Mouse (Mus musculus) mesoderm, embryonic 11.5 days (tissue): ENCODE results near the gene Lmntd1.

Source experiments
- DNase-seq: peaks from one replicate; pipeline ENCODE4 v3.0.0-alpha.2; 2012; ENCODE audit warnings: low read depth, low spot score

Gene Lmntd1

DNA sequence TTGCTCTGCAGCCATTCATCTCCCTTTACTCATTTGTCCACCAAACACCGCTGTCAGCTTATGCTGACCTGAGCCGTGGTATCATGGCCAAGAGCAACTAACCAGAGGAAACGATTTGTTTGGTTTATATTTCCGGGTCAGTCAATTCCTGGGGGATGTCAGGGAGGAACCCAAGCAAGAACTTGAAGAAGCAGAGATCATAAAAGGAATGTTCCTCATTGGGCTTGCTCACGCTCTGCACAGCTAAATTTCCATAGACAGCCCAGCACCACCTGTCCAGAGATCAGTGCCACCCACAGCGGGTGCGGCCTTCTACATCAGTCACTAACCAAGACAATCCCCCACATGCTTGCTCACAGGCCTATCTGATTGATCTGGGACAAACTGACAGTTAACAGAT lies at the start of gene Lmntd1:
Gene Lmntd1, minus strand, starts transcription at position 101 of the 400 bp plus-strand sequence.
- DNase-seq, result no peak

DNA sequence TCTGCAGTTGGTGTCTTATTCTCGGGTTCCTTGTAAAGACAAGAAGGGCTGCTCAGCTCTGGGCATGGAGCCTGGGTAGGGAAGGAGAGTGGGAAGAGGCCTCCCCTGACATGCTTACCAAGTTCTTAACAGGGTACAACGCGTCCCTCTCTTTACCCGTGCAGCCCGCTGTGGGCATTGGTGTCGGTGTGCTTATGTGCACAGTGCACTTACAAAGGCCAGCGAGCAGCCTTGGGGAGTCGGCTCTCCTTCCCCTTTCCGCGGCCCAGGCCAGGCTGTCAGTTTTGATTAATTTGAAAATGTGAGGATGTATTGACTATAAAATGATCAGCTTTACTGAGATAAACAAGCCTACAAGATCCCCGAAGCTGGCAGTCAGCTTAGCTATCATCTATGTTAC lies 46.8 kb upstream of the Lmntd1 start:
- DNase-seq, result no peak

DNA sequence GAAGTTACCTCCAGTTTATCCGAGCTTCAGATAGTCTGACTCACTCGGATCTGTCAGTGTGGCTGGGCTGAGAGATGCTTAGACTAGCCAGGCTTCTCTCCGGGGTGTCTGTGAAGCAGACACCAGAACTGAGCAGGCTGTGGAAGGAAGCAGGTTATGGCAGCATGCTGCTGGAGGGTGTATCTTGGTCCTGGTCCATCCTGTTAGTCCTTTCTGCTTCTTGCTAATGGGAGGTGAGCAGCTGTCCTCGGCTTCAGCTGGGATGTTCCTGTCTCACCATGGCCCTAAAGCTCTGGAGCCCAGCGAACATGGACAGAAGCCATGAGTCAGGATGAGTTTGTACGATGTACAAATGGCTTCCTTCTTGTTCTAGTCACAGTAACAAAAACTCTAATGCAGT lies 45.0 kb upstream of the Lmntd1 start:
- no peak for DNase-seq

DNA sequence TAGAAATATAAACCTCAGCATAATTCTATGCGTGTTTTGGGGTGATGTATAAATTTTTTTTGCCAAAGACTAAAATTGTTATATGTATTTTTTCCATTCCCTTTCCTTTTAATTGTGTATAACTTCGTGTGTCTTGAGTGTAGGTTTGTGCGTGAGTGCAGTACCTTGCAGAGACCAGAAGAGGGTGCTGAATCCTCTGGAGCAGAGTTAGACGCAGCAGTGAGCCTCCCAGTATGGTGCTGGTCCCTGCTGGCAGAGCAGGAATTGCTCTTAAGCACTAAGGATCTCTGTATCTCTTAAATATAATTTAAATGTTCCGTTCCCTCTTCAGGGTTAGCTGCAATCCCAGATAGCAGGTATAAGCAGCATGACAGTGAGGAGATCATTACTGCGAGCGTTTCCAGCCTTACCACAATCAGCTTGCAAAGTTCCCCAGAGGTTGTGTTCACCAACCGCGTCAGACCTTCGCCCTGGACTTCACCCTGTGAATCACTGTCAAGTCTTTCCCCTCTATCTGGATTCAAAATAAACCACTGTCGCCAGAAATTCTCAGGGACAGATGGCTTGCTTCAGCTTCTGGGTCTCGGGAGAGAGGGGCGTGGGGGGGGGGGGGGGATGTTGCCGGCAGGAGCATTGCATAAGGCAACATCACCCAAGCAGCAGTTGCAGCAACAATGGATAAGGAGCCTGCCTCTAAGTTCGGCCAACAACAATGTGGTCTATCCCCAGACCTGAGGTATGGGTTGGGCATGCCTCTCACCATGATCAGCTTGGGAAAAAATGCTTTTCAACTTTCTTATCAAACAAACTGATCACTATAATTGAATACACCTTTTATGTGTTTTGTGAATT lies 42.8 kb upstream of the Lmntd1 start:
- no peak for DNase-seq

DNA sequence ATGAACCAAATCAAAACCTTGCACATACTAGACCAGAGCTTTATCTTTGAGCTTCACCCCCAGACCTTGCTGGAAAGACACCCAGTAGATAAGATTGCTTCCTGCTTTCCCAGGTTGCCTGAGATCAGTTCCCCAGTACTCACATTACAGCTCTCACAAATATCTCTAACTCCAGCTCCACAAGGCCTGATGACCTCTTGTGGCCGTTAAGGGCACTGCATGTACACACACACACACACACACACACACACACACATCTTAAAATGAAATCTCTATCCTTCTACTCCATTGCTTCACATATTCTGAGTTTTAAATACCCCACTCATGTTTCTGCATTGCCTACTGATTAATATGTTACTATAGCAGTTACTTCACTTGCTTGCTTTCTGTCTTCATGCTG lies 41.6 kb upstream of the Lmntd1 start:
- no peak for DNase-seq

DNA sequence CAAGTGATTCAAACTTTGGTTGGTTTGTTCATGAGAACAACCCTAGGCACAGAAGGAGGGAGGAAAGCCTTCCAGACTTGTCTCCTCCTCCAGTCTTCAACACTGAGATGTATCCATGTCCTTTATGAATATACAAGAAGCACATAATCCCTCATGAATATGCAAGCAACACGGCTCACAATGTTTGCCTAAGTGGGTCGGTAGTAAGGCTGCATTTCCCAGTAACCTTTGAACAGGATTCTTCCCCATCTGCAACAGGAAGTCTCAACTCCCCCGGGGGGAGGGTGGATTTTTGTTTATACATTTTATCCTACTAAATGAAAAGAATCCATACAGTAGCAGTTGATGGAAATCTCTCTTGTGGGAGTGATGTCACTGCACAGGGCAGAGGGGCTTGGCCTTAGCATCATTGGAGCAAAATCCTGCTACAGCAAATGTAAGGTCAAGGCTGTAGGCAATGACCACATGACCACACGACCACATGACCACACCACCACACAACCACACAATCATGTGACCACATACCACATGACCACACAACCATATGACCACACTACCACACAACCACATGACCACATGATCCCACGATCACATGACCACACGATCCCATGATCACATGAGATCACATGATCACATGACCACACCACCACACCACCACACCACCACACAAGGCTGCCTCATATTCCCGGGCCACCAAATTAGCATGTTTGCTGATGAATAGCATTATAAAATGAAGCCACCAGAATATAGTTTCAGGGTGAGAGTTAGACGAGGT lies 40.1 kb upstream of the Lmntd1 start:
- peak; percentile 44 for DNase-seq

DNA sequence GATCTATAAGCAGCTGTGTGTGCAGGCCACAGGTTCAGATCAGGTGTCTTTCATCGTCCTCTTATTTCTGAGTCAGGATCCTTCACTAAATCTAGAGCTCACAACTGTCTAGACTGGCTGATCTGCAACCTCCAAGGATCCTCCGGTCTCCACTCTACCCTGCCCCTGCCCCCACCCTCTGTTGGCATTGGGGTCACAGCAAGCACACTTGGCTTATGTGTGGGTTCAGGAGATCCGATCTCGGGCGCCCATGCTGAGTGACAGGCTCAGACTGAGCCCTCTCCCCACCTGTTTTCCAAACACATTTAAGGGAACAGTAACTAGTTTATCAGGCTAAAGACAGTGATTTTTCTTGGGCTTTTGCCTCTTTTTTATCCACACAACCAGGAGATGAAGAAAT lies 39.5 kb upstream of the Lmntd1 start:
- no peak for DNase-seq

DNA sequence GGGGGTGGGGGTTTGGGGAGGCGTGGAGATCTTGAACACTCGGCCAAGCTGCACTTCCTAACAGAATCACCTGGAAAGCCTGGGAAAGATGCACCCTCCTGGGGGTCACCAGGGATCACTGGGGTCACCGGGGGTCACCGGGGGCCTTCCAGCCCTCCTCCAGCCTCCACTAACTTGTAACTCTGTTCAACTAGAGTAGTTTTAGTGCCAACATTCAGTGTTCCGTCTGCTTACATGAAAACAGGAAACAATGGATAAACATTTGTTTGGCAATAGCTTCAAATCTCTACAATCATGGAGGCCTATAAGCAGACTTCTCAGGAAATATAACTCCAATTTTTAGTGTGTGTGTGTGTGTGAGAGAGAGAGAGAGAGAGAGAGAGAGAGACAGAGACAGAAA lies 38.9 kb upstream of the Lmntd1 start:
- no peak for DNase-seq

DNA sequence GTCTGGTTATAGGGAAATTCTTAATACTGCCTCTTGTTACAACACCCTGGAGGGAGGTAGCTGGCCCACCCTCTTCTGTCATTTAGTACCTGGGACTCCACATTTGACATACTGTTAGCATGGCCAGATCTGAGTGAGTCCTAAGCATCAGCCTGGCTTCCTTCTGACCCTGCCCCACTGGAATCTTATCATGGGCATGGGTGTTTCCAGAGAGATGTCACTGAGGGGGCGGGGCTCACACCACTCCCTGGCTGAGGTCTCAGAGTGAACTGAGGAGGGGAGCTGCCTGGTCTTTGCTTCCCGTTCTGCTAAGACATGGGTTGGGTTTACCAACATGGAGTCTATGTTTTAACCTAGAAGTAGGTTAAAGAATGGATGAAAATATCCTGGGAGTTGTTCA lies 37.9 kb upstream of the Lmntd1 start:
- DNase-seq, result no peak

DNA sequence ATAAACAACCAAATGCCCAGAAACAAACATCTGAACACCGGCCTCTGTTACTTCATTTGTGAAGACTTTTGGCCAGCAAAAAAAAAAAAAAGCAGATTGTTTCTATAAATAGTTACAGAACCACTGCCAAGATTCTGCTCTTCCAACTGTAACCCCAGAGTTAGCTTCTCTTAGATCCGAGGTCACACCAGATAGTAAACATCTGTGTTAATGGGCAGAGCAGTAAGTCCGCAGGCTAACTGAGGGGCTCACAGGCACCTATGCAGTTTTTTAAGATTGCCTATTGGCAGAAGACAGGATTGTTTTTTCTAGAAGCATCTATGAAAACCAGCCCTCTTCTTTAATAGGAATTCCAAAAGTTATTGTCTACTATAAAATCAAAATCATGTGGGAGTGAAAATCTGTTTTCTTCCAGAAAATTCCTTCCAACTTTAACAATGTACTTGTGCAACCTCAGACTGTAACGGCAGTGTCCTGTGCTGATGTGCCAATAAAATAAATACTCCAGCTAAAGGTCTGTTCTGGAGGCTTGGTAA lies 26.9 kb upstream of the Lmntd1 start:
- no peak for DNase-seq

DNA sequence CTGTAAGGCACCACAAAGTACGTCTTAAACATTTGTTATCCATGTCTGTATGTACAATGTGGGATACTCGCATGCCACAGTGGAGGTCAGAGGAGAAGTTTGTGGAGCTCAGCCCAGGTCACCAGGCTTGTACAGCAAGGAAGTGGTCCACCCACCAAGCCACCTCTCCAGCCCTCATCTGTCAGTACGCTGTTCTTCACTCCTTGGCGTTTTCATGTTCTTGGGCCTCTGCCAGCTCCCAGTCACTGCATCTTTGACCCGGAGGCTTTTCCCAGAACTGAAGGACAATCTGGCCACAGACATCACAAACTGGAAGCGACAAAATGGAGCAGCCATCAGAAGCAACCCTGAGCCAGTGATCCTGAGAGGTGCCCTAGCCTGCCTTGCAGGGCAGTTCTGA lies 24.1 kb upstream of the Lmntd1 start:
- DNase-seq, result no peak

DNA sequence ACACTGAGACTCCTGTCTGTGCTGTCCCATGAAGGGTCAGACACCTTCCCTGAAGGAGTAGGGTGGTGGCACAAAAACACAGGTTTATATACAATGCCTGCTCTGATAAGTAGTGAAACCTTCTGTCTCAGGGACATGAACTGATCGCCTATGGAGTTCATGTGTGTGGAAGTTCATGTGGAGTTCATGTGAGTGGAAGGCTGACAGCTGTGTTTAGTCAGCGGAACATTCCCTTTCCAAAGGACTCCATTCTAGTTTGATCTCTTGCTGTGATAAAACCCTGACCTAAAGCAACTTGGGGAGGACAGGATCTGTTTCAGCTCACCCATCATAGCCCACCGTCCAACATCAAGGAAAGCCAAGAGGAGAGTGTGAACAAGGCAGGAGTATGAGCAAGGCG lies 22.6 kb upstream of the Lmntd1 start:
- DNase-seq, result no peak

DNA sequence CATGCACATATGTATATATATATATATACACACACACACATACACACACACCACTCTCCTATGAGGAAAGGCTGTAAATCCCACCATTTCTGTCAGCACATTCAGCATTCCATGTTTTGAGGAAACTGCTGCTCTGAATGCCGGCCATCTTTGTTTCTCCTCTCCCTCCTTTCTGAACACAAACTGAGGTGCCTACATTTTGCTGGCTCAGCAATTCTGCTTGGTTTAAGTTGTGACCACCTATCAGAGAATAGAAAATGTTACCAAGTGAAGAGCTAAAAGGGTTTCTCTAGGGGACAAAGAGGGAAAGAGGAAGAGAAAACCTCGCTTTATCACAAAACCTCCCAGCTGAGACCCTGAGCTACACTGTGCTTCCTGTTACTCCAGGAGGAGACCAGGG lies 20.3 kb upstream of the Lmntd1 start:
- no peak for DNase-seq

DNA sequence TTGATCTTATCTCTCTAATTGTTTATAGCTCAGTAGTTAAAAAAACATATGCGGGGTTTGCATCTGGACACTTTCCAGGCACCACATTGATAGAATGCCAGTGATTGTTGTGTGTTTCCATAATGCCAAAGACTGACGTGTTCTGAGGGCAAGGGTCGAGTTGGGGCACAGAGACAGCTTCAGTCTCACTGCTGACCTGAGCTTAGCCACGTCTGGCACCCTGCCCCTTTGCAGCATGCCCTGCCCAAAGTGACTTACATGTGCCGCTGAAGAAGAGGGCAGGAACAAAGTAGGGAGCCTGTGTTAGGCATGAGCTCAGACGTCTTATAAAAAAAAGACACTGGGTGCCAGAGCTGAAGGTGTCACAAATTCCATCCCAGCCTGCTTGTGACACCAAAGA lies 16.1 kb upstream of the Lmntd1 start:
- no peak for DNase-seq

DNA sequence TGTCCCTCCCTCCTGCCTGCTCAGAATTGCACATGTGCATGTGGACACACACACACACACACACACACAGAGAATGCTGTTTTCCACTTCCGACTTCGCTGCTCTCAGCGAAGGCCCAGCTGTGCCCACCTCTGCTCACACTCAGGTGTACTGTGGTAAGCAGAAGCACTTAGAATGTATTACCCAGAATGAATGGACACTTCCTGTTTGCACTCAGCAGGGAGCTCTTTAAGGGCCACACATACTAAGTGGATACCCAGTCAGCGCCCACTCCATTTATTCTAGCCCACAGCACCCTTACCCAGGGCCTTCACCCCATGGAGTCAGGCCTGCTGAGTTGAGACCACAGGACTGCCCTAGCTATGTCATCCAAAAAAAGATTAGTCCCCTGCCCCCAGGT lies 9.0 kb upstream of the Lmntd1 start:
- no peak for DNase-seq

DNA sequence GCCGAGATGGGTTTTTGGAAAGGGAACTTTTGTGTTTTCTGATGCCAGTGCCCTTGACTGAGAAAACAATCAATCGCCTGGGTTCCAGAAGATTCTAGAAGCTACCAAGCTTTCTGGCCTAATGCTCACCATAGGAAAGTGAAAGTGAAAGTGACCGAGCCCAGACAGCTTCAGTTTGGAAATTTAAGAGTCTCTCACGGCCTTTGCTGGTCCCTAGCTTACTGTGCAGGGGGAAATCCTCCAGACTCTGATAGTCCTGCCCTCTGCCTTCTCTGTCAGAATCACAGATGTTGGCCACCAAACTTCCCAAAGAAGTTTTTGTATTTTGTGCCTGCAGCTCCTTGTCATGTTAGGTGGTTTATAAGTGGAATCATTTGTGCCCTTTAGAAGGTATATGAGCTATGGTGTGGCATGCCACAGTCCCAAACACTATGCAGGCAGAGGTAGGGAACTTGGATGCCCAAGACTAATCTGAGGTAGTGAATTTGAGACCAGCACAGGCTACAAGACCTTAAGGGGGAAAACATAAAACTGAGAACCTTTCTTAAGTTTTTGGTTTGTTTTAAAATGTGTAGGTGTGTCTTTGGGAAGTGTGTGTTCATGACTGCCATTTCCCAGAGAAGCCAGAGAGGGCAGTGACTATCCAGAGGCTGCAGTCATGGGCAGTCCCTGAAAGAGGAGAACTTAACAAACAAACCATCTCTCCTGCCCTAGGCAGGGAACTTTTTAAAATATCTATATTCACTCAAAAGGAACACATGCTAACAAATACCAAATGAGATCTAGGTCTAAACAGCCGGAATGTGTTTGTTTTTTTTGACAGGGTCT lies 2.5 kb upstream of the Lmntd1 start:
- no peak for DNase-seq

DNA sequence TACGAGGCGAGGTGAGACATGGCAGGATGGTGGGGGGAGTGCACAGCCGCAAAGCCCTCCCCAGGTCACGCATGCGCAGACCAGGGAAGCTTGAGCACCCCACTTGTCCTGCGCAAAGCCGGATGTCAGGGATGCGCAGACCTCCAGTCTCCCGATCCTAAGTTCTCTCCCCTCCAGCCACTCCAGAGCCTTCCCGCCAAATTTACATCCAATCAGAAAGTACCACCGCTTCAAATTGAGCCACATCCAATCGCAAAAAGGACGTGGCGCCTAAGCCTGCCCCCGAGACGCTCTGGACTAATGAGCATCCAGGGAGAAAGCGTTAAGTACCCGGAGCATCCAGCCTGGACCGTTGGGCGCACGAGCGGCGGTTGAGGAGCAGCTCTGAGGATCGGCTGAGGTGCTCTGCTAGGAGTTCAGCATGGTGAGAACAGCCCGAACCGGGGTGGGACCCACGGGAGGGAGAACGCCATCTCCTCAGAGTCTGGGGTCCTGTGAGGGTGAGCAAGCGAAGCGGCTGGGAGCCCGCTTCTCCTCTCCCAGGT lies 1.6 kb upstream of the Lmntd1 start, which contains the start of gene Tuba3b:
Gene Tuba3b, plus strand, starts transcription at position 92 of the 545 bp plus-strand sequence.
- DNase-seq, result no peak

DNA sequence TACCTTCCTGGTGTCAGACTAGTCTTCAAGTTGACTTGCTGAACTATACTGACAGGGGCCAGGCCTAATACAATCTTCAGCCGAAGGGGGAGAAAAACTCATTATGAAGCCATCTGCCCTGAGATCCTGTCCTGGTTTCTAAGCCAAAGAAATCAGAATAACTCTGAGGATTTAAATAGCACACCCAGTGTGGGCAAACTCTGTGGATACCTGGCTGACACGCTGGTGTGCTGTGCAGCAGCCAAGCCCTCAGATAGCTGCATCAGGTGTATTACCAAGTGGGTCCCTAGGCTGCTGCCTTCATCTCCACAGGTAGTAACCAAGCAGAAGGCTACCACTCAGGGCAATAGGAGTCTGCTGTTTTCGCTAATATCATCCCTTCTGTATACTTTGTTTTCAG lies 1.5 kb downstream of the Lmntd1 start:
- DNase-seq, result no peak

DNA sequence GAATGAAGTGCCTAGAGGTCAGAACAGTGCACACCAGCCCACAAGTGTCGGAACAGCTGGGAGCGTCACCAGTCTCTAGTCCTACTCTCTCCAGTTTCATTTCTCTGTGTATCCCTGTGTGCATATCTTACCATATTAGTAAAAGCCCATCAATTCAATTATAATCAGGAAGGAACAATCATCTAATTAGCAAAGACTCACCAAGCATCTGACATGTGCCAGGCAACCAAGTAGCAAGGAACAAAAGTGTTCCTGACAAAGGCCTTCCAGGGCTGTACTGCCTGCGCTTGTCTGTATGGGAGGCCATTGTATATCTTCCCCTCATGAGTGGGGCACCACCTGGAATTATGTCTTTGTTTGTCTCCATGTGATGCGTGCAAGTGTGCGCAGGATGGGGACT lies 3.2 kb downstream of the Lmntd1 start:
- DNase-seq, result no peak

DNA sequence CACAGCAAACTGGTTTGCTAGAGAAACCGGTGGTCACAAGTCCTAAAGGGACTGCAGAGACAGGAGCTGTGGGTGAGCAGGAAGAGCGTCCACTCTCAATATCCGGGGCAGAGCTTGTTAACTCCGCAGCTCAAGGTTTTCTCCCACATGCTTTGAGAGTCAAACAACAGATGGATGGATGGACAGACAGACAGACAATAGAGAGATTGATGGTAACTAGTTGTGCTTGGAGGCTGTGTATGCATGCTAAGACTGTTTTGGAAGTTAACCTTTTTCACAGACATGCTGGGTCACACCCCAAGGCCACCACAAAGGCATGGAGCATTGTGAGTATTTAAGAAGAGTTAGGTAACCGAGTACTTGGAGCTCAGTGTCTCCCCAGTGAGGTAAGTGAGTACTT lies 5.4 kb downstream of the Lmntd1 start:
- no peak for DNase-seq

DNA sequence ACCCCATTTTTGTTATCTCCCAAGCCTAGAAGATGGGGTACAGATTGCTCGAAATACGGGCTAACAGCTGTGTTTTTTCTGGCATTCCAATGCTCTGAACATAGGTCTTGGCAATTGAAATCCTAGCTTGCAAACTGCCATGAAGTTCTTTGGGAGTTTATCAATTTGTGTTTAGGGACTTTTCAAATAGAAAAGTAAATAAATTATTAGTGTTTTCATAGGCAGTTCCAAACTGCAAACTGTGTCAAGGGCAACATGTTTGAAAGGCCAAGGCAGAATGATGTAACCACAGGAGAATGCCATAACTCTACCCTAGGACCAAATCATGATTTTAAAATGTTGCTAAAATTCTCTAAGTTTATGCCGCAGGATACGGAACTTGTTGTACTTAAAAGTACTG lies 6.4 kb downstream of the Lmntd1 start:
- DNase-seq, result no peak

DNA sequence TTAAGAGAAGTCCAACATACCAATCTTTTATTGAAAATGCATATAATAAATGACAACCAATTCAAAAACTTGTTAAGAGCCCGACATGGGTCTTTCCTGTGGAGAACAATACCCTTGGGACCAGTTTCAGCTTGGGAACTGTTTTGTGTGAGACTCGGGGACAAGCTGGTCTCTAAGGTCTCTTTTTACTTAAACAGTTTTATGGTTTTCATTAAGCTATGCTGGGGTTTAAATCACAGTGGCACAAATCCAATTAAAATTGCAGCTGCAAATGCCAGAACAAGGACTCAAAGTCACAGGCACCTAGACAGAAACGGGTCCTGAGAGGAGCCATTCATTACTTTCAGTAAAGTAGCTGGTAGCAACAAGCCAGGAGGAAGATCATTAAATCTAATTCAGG lies 8.9 kb downstream of the Lmntd1 start:
- no peak for DNase-seq
